Mouse (Mus musculus) kidney, embryonic 14.5 days (tissue): ENCODE measurements around the gene Ubr4. TPM values are rescaled to one million over a fixed set of nuclear protein-coding genes. Genes with fewer than 3 reads are reported as not detected.

Experiments used
- ATAC-seq: fragments of 200-750 bp; cut with Nextera tagmentation; 2 replicates; pipeline ENCODE4 v1.8.0; 2017; ENCODE audit warnings: moderate number of reproducible peaks, mild to moderate bottlenecking, moderate TSS enrichment, moderate library complexity; ENCODE audit not compliant: low FRiP score, low TSS enrichment
- H3K27ac ChIP-seq: fragments of 300-500 bp; sonication (generic); 2 replicates; pipeline ENCODE4 v1.5.1; 2014; ENCODE audit warnings: low read depth, mild to moderate bottlenecking, low read length, moderate library complexity, mixed read lengths
- H3K27me3 ChIP-seq: fragments of 300-500 bp; sonication (generic); 2 replicates; pipeline ENCODE4 v1.6.1; 2014; ENCODE audit warnings: mild to moderate bottlenecking, low read length; ENCODE audit not compliant: control insufficient read depth, insufficient read depth
- H3K36me3 ChIP-seq: fragments of 300-500 bp; sonication (generic); 2 replicates; pipeline ENCODE4 v1.6.1; 2014; ENCODE audit warnings: low read length, mixed read lengths; ENCODE audit not compliant: control insufficient read depth, insufficient read depth
- H3K4me1 ChIP-seq: fragments of 300-500 bp; sonication (generic); 2 replicates; pipeline ENCODE4 v1.6.1; 2014; ENCODE audit warnings: low read length, mixed read lengths; ENCODE audit not compliant: control insufficient read depth, insufficient read depth
- H3K4me2 ChIP-seq: fragments of 300-500 bp; sonication (generic); replicated peaks from 2 replicates; pipeline ENCODE4 v1.6.1; 2014; ENCODE audit warnings: low read depth, mild to moderate bottlenecking, low read length
- H3K4me3 ChIP-seq: fragments of 300-500 bp; sonication (generic); 2 replicates; pipeline ENCODE4 v1.5.1; 2014; ENCODE audit warnings: mild to moderate bottlenecking, low read length
- H3K9ac ChIP-seq: fragments of 300-500 bp; sonication (generic); 2 replicates; pipeline ENCODE4 v1.6.1; 2014; ENCODE audit warnings: low read depth, mild to moderate bottlenecking, low read length, moderate library complexity
- H3K9me3 ChIP-seq: fragments of 300-500 bp; sonication (generic); 2 replicates; pipeline ENCODE4 v1.6.1; 2016; ENCODE audit warnings: low read length; ENCODE audit not compliant: control insufficient read depth
- WGBS: fragments of 180-500 bp; shearing (Covaris S2); extraction: QIAGEN DNeasy Blood & Tissue Kit; methylation state at CpG from one replicate; pipeline ENCODE4 v1.1.7; 2014; 5-methylcytosine and 5-hydroxymethylcytosine counted together
- polyA plus RNA-seq: library from polyadenylated mRNA; unstranded; fragments of >200 nt; fragmentation: Nextera tagmentation; extraction: Ambion mirVana; gene quantifications from 2 replicates; pipeline ENCODE4 v1.2.1, GENCODE M21; 2014

The Ubr4 gene
- 69.0 and 88.6 TPM in 2 replicates for polyA plus RNA-seq

DNA sequence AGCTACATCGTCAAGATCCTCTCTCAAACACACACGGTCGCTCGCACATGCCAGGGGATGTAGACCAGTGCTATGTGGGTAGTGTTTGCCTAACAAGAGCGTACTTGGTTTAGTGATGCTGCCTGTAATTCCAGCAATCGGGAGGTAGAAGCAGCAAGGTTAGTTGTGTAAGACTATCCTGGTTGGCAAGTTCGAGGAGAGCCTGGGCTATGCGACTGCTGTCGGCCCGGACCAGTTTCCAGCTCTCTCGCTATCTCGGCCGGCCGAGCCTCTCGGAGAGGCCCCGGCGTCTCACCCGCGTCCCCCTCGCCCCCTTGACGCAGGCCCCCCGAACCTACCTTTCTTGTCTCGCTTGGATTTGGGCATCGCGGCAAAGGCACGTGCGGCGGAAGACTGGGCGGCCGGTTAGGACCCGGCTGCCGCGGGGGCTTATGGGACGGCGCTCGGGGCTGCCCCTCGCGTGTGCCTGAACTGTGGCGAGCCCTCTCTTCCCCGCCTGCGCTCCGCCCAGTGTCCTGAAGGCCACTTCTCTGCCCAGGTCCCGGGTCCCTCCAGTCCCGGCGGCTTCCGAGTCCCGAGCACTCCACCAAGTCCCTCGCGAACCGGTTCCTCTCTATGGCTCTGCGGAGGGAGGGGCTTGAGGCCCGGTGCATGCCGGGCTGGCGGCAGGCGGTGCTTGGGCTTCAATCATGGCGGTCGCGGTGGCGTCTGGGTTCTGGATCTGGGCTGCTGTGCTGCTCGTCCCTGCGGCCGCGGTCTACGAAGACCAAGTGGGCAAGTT is at the start of gene Ubr4, which contains the start of the genes Mrto4 and Emc1:
TSS of gene Ubr4 (plus strand) at position 679 of the 781 bp plus-strand sequence.
TSS of gene Mrto4 (minus strand) at position 646 of the 781 bp plus-strand sequence.
TSS of gene Emc1 (plus strand) at position 657 of the 781 bp plus-strand sequence.
- no peaks in the 10 kb centered on the region for H3K27me3 ChIP-seq
- no peaks in the 10 kb centered on the region for H3K9me3 ChIP-seq
- peak within 1 kb of the TSS; percentile 98 for H3K27ac ChIP-seq
- WGBS = under 1% methylated on average over 64 of the region's 64 CpGs
- peak within 1 kb of the TSS; percentile 92 for H3K4me2 ChIP-seq
- H3K4me1 ChIP-seq = peaks cover 9% of the 10 kb centered on the region
- H3K36me3 ChIP-seq = peaks cover 48% of the 10 kb centered on the region
- H3K4me3 ChIP-seq = peak within 1 kb of the TSS; percentile 80
- ATAC-seq = peak; percentile 95
- peak within 1 kb of the TSS; percentile 91 for H3K9ac ChIP-seq

DNA sequence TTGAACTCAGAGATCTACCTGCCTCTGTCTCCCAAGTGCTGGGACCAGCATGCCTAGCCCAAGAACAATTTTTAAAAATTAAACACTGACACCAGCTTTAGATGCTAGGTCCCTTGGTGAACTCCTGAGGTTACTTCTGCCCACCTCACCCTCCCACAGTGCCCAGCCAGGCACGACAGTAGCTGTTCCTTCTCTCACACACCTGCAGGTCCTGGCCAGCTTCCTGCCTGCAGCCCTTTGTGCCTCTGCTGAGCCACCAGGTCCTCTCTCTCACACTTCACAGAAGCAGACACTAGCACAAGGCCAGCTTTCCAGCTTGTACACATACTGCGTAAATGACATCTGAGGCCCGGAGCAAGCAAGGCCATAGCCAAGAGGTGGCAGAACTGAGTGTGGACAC is 46.9 kb upstream of the Ubr4 start:
- Histone ChIP-seq H3K27me3 (no peaks in the 10 kb centered on the region), H3K27ac (no peak overlapping the region), H3K4me1 (peaks cover 5% of the 10 kb centered on the region; the same call in 1 of the 2 replicates), H3K4me3 (no peak overlapping the region), H3K9me3 (no peaks in the 10 kb centered on the region), H3K36me3 (peaks cover 14% of the 10 kb centered on the region; the same call in 1 of the 2 replicates), H3K4me2 (no peak overlapping the region), H3K9ac (no peak overlapping the region)
- 83% methylated on average over 3 of the region's 3 CpGs for WGBS
- ATAC-seq = no peak

DNA sequence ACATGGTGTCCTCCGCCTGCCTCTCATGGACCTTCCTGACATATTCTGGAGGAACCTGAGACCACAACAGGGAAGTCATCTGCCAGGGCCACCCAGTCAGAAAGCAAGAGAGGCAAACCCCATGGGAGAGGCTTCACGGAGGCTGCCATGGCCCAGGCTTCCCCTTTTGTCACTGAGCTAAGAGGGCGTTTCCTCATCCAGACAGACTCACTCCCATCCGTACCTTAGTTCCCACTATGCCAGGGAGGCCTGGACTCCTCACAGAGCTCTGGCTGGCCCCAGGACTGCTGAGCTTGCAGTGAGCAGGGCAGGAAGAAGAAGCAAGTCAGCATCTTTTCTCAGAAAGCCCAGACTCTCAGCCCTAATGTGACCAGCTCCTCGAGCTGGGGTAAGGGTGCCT is 44.5 kb upstream of the Ubr4 start:
- no peaks in the 10 kb centered on the region for H3K27me3 ChIP-seq
- H3K27ac ChIP-seq = no peak overlapping the region
- ATAC-seq = no peak
- H3K9me3 ChIP-seq = no peaks in the 10 kb centered on the region
- H3K9ac ChIP-seq = no peak overlapping the region
- H3K36me3 ChIP-seq = no peaks in the 10 kb centered on the region; the same call in 1 of the 2 replicates
- H3K4me2 ChIP-seq = no peak overlapping the region
- peaks cover 13% of the 10 kb centered on the region for H3K4me1 ChIP-seq
- WGBS = 90% methylated on average over 5 of the region's 5 CpGs
- no peak overlapping the region for H3K4me3 ChIP-seq

DNA sequence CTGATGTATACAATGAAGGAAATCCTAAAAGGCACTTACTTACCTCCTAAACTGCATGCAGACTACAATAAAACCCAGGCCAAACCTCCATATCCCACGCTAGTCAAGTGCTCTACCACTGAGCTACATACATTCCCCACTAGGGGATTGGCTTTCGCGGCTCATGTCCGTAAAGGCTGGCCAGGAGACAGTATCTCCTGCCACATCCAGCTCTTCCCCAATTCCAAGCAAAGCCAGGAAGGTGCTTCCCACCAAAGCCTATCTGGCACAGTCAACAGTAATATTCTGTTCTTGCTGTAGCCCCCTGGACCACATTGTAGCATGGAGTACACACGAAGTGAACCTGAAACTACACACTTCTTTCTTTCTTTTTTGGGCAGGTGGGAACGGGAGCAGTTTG is 42.8 kb upstream of the Ubr4 start:
- Histone ChIP-seq H3K36me3 (peaks cover 9% of the 10 kb centered on the region), H3K9ac (peak overlapping the region; percentile 81; the same call in 1 of the 2 replicates), H3K4me1 (peaks cover 13% of the 10 kb centered on the region), H3K27me3 (no peaks in the 10 kb centered on the region), H3K4me3 (peak overlapping the region; percentile 83), H3K9me3 (no peaks in the 10 kb centered on the region), H3K27ac (no peak overlapping the region), H3K4me2 (peak overlapping the region; percentile 95)
- no peak for ATAC-seq
- WGBS = 16% methylated on average over 6 of the region's 6 CpGs

DNA sequence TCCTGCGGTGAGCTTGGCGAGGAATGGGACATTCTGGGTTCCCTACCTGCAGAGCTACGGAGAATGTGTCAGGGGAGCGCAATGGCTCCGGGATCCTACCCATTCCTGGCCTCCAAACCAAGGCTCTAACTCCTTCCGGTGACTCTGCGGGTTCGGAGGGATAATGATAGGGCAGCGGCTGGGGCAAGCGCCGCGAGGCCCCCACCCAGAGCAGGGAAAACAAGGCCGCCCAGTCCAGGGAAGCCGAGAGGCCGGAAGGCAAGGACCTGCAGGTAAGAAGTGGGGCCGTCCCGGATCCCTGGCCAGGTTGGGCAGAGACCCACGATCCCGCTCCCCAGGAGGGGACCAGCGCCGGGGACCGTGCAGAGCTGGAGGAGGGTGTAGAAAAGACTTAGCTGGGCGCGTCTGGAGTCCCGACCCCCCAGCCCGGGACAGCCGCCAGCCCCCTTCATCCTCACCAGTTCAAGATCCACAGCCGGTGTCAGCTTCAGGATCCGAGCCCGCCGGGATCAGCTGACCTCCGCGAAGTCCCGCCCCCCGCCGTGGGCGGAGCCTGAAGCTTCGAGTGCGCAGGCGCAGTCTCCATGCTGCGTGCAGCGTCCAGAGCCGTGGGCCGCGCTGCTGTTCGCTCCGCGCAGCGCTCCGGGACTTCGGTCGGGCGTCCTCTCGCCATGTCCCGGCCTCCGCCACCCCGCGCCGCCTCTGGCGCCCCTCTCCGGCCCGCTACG is 42.1 kb upstream of the Ubr4 start, which contains the start of the genes Pqlc2 and Akr7a5:
TSS of gene Pqlc2 (minus strand) at position 538 of the 728 bp plus-strand sequence.
TSS of gene Akr7a5 (plus strand) at position 574 of the 728 bp plus-strand sequence.
- no peaks in the 10 kb centered on the region for H3K9me3 ChIP-seq
- under 1% methylated on average over 62 of the region's 63 CpGs for WGBS

DNA sequence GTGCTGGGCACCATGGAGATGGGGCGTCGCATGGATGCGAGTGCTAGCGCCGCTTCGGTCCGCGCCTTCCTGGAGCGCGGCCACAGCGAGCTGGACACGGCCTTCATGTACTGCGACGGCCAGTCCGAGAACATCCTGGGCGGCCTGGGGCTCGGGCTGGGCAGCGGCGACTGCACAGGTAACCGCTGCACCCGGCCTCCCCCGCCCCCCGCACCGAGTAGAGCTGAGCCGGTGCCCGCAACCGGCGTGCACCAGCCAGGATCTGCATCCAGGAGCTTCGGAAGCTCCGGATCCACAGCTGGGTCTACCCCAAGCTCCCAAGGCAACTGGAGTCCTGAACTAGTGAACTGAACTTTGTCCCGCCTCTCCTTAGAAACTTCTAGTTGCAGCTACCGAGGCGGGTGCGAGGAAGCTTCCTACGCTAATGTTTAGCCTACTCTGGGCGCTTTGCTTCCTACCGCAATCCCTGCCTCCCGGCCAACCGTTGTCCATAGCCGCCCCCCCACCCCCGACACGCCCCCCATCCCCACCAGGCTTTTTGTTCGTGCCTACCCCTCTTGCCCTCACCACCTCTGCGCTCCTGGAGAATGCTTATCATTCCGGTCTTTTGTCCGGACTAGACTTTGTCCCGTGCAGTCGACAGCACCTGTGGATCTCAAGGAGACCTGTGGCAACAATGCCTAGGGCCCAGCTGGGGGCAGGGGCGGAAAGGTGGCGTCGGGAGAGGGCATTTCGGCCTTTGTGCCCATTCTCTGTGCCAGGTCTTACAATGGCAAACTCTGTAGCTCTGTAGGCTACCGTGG is 41.3 kb upstream of the Ubr4 start:
- H3K9me3 ChIP-seq = no peaks in the 10 kb centered on the region
- WGBS = under 1% methylated on average over 53 of the region's 53 CpGs
- H3K27ac ChIP-seq = peak overlapping the region; percentile 76
- peak; percentile 71 for ATAC-seq
- peaks cover 13% of the 10 kb centered on the region for H3K4me1 ChIP-seq
- H3K4me3 ChIP-seq = peak overlapping the region; percentile 83
- peak overlapping the region; percentile 81 for H3K9ac ChIP-seq
- H3K4me2 ChIP-seq = peak overlapping the region; percentile 95
- H3K27me3 ChIP-seq = no peaks in the 10 kb centered on the region
- peaks cover 21% of the 10 kb centered on the region for H3K36me3 ChIP-seq

More for the DNA sequence above, 42.1 kb upstream of the Ubr4 start, which contains the start of the genes Pqlc2 and Akr7a5:
- H3K4me1 ChIP-seq = peaks cover 13% of the 10 kb centered on the region
- H3K4me2 ChIP-seq = peak within 1 kb of the TSS; percentile 95
- H3K4me3 ChIP-seq = peak within 1 kb of the TSS; percentile 83
- peak within 1 kb of the TSS; percentile 81 for H3K9ac ChIP-seq
- H3K36me3 ChIP-seq = peaks cover 16% of the 10 kb centered on the region
- peak within 1 kb of the TSS; percentile 76 for H3K27ac ChIP-seq
- ATAC-seq = peak; percentile 88
- H3K27me3 ChIP-seq = no peaks in the 10 kb centered on the region

DNA sequence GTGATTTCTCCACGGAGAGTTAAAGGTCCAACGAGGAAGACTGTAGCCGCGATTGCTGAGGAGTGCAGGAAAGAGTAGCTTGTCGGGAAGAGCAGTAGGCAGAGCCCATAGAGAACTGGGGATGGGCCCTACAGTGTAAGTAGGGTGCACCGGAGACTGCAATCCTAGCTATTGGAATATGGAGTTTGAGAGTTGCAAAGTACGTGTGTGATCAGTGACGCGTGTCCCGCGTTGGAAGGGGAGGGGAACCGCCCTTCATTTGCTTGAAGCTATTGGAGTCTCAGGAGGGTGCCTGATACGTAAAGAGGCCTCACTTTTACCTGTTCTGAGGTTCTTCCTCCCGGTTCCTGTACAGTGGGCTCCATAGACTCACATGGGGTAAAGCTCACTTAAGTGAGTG is 40.7 kb upstream of the Ubr4 start:
- H3K4me1 ChIP-seq = peaks cover 13% of the 10 kb centered on the region
- H3K27ac ChIP-seq = no peak overlapping the region; the same call in 1 of the 2 replicates
- H3K4me3 ChIP-seq = peak overlapping the region; percentile 83
- H3K36me3 ChIP-seq = peaks cover 25% of the 10 kb centered on the region
- peak overlapping the region; percentile 95 for H3K4me2 ChIP-seq
- no peaks in the 10 kb centered on the region for H3K9me3 ChIP-seq
- peak overlapping the region; percentile 81 for H3K9ac ChIP-seq
- WGBS = 14% methylated on average over 14 of the region's 14 CpGs
- no peaks in the 10 kb centered on the region for H3K27me3 ChIP-seq
- no peak for ATAC-seq

DNA sequence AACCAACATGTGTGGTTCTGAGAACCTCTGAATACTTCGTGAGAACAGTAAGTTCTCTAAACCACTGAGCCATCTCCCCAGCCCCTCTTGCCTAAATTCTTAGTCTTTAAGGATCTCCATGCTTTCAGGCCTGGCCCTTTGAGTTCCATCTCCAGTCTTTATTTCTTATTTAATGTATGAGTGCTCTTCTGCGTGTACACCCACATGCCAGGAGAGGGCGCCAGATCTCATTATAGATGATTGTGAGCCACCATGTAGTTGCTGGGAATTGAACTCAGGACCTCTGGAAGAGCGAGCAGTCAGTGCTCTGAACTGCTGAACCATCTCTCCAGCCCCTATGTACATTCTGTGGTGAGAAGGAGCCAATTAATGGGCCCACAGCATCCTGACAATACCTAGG is 39.8 kb upstream of the Ubr4 start:
- H3K9ac ChIP-seq = no peak overlapping the region
- H3K9me3 ChIP-seq = no peaks in the 10 kb centered on the region
- WGBS = 69% methylated on average over 4 of the region's 4 CpGs
- no peak overlapping the region; the same call in 1 of the 2 replicates for H3K4me2 ChIP-seq
- ATAC-seq = no peak
- peaks cover 33% of the 10 kb centered on the region for H3K36me3 ChIP-seq
- H3K4me3 ChIP-seq = no peak overlapping the region
- H3K4me1 ChIP-seq = peaks cover 13% of the 10 kb centered on the region
- H3K27ac ChIP-seq = no peak overlapping the region
- H3K27me3 ChIP-seq = no peaks in the 10 kb centered on the region
